Mouse (Mus musculus) MEL (cell line): ENCODE data around the gene Mmp23. TPM values are rescaled to one million over a fixed set of nuclear protein-coding genes. Genes with fewer than 3 reads are reported as not detected.
"Not testable (repeated sequence)": the region's sequence is repeated elsewhere in the genome, so short reads cannot be mapped to it uniquely, and the experiment has no call there.

ENCODE experiments used
- DNase-seq: peaks from one replicate; pipeline ENCODE4 v3.0.0; 2011; ENCODE audit warnings: low read depth, low spot score
- H3K27ac ChIP-seq: 2 replicates; pipeline ENCODE4 v1.5.1; 2012; ENCODE audit warnings: low read depth, mild to moderate bottlenecking, control low read depth, low read length, moderate library complexity; ENCODE audit not compliant: control insufficient read depth
- H3K27me3 ChIP-seq, 2 experiments: fragments of 150-350 bp in 1 of 2; sonication (generic) in 1 of 2; 2 replicates each; pipeline ENCODE4 v1.6.1; 2012; ENCODE audit warnings: low read length in 2 of 2, mild to moderate bottlenecking in 2 of 2, improper control_type of control experiment in 1 of 2, moderate library complexity in 1 of 2; ENCODE audit not compliant: insufficient read depth in 2 of 2, control insufficient read depth in 1 of 2
- H3K36me3 ChIP-seq, 2 experiments: 2 replicates each; pipeline ENCODE4 v1.6.1; 2012 to 2014; ENCODE audit warnings: low read length in 2 of 2, improper control_type of control experiment in 1 of 2, inconsistent platforms in 1 of 2, mild to moderate bottlenecking in 1 of 2; ENCODE audit not compliant: insufficient read depth in 2 of 2, control insufficient read depth in 1 of 2
- H3K4me1 ChIP-seq, 2 experiments: fragments of 150-350 bp in 1 of 2; sonication (generic) in 1 of 2; 2 replicates each; pipeline ENCODE4 v1.6.1; 2012; ENCODE audit warnings: low read length in 2 of 2, improper control_type of control experiment in 1 of 2, mild to moderate bottlenecking in 1 of 2; ENCODE audit not compliant: insufficient read depth in 2 of 2, control insufficient read depth in 1 of 2
- H3K4me3 ChIP-seq, 2 experiments: fragments of 150-350 bp in 1 of 2; sonication (generic) in 1 of 2; 2 replicates each; pipeline ENCODE4 v1.5.1; 2012; ENCODE audit warnings: low read depth in 2 of 2, low read length in 2 of 2, mild to moderate bottlenecking in 2 of 2, moderate library complexity in 2 of 2, control low read depth in 1 of 2, improper control_type of control experiment in 1 of 2; ENCODE audit not compliant: control insufficient read depth in 1 of 2, insufficient read depth in 1 of 2
- H3K79me2 ChIP-seq: 2 replicates; pipeline ENCODE4 v1.6.1; 2012; ENCODE audit warnings: mild to moderate bottlenecking, low read length, moderate library complexity; ENCODE audit not compliant: control insufficient read depth, poor library complexity, insufficient read depth
- H3K9ac ChIP-seq: 2 replicates; pipeline ENCODE4 v1.6.1; 2012; ENCODE audit warnings: low read depth, mild to moderate bottlenecking, control low read depth, low read length, moderate library complexity; ENCODE audit not compliant: control insufficient read depth, poor library complexity, severe bottlenecking
- H3K9me3 ChIP-seq: fragments of 150-350 bp; sonication (generic); replicated peaks from 2 replicates; pipeline ENCODE4 v1.6.1; 2012; ENCODE audit warnings: mild to moderate bottlenecking, low read length, improper control_type of control experiment, moderate library complexity; ENCODE audit not compliant: insufficient read depth
- BHLHE40 ChIP-seq: IDR thresholded peaks from 2 replicates; pipeline ENCODE4 v1.6.1; 2012; ENCODE audit warnings: low read depth, mild to moderate bottlenecking, inconsistent platforms, low read length, improper control_type of control experiment, borderline replicate concordance
- CTCF ChIP-seq, 3 experiments: IDR thresholded peaks in 2 of 3; conservative IDR thresholded peaks in 1 of 3; 2 replicates each; pipeline ENCODE4 v1.5.1; 2011 to 2012; ENCODE audit warnings: low read length in 3 of 3, low read depth in 2 of 3, mild to moderate bottlenecking in 2 of 3, improper control_type of control experiment in 1 of 3, inconsistent platforms in 1 of 3, mixed read lengths in 1 of 3, moderate library complexity in 1 of 3; ENCODE audit not compliant: control insufficient read depth in 1 of 3, insufficient read depth in 1 of 3, poor library complexity in 1 of 3, severe bottlenecking in 1 of 3
- ETS1 ChIP-seq: IDR thresholded peaks from 2 replicates; pipeline ENCODE4 v1.6.1; 2012; ENCODE audit warnings: low read depth, mild to moderate bottlenecking, inconsistent platforms, low read length, improper control_type of control experiment, moderate library complexity
- HCFC1 ChIP-seq: IDR thresholded peaks from 2 replicates; pipeline ENCODE4 v1.6.1; 2012; ENCODE audit warnings: low read depth, mild to moderate bottlenecking, inconsistent platforms, low read length, improper control_type of control experiment, moderate library complexity
- JUND ChIP-seq: IDR thresholded peaks from 2 replicates; pipeline ENCODE4 v1.6.1; 2011; ENCODE audit warnings: low read depth, mild to moderate bottlenecking, improper control_type of control experiment, low read length
- MAX ChIP-seq: IDR thresholded peaks from 2 replicates; pipeline ENCODE4 v1.6.1; 2011; ENCODE audit warnings: low read length, improper control_type of control experiment
- MXI1 ChIP-seq: IDR thresholded peaks from 2 replicates; pipeline ENCODE4 v1.6.1; 2011; ENCODE audit warnings: mild to moderate bottlenecking, low read depth, low read length, improper control_type of control experiment
- MYC ChIP-seq: IDR thresholded peaks from 2 replicates; pipeline ENCODE4 v1.6.1; 2011; ENCODE audit warnings: low read depth, mild to moderate bottlenecking, low read length, improper control_type of control experiment, moderate library complexity
- NRF1 ChIP-seq: IDR thresholded peaks from 2 replicates; pipeline ENCODE4 v1.6.1; 2014; ENCODE audit warnings: low read depth, mild to moderate bottlenecking, inconsistent platforms, low read length, improper control_type of control experiment, moderate library complexity; ENCODE audit not compliant: poor library complexity, insufficient read depth, severe bottlenecking
- SIN3A ChIP-seq: IDR thresholded peaks from 2 replicates; pipeline ENCODE4 v1.6.1; 2012; ENCODE audit warnings: low read length, improper control_type of control experiment, inconsistent platforms
- SMC3 ChIP-seq: IDR thresholded peaks from 2 replicates; pipeline ENCODE4 v1.6.1; 2011; ENCODE audit warnings: low read depth, low read length, improper control_type of control experiment
- TBP ChIP-seq: IDR thresholded peaks from 2 replicates; pipeline ENCODE4 v1.8.0; 2011; ENCODE audit warnings: low read depth, low read length, improper control_type of control experiment
- USF1 ChIP-seq: IDR thresholded peaks from 2 replicates; pipeline ENCODE4 v1.6.1; 2014; ENCODE audit warnings: low read depth, mild to moderate bottlenecking, inconsistent platforms, low read length, improper control_type of control experiment, moderate library complexity
- ZNF384 ChIP-seq: IDR thresholded peaks from 2 replicates; pipeline ENCODE4 v1.6.1; 2012; ENCODE audit warnings: low read depth, mild to moderate bottlenecking, inconsistent platforms, low read length, improper control_type of control experiment
- polyA plus RNA-seq, 2 experiments: library from polyadenylated mRNA; stranded (reverse) in 1 of 2; unstranded in 1 of 2; fragments of >175 nt in 1 of 2; fragments of >200 nt in 1 of 2; gene quantifications; 2 replicates each; pipeline versions ENCODE4 v1.2.1 to v1.2.4; 2012; ENCODE audit warnings: low replicate concordance in 2 of 2, low read depth in 1 of 2; ENCODE audit not compliant: insufficient read length in 2 of 2, insufficient read depth in 1 of 2, missing spikeins in 1 of 2
- total RNA-seq: library from RNA; depleted of rRNA; stranded (reverse); fragments of 300-350 nt; gene quantifications from 2 replicates; pipeline ENCODE4 v1.2.3, GENCODE M21; 2012

The Mmp23 gene
- total and polyA plus RNA-seq, 3 experiments, result 1.6 to 2.4 TPM; not detected in 1

DNA sequence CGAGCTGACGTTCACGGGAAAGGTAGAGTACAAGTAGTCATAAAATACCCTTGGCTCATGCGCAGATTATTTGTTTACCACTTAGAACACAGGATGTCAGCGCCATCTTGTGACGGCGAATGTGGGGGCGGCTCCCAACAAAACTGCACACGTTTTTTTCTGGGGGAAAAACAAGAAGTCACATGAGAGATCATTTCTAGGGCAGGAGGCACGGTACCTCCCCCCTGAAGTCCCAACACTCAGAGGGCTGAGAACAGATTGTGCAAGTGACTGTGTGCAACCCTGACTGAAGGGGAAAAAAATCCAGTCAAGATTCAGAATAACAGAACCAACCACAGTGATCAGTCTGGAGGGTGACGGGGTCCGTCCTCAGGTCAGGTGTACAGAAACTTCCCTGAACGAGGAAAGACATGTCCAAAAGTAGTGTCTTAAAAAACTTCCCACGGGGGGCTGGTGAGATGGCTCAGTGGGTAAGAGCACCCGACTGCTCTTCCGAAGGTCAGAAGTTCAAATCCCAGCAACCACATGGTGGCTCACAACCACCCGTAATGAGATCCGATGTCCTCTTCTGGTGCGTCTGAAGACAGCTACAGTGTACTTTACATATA lies 30.6 kb upstream of the Mmp23 start:
- Histone ChIP-seq H3K9ac (peak overlapping the region; percentile 78), H3K27ac (peak overlapping the region; percentile 62), H3K4me3 (peak overlapping the region; percentile 50 to 76)
- not testable (repeated sequence) for H3K9me3 ChIP-seq, H3K79me2 ChIP-seq, H3K27me3 ChIP-seq, H3K36me3 ChIP-seq, H3K4me1 ChIP-seq
- DNase-seq, result peak; percentile 89
- peak; percentile 78 for TF ChIP-seq TBP
- peak; percentile 47; the same call in 1 of the 2 replicates for TF ChIP-seq MYC
- TF ChIP-seq HCFC1, result peak; percentile 67
- peak; percentile 79 for TF ChIP-seq SIN3A
- peak; percentile 77 for TF ChIP-seq USF1
- TF ChIP-seq ETS1, result peak; percentile 73; the same call in 1 of the 2 replicates
- TF ChIP-seq ZNF384, result peak; percentile 56; the same call in 1 of the 2 replicates
- peak; percentile 77; the same call in 1 of the 2 replicates for TF ChIP-seq BHLHE40
- peak; percentile 79 for TF ChIP-seq MAX
- peak; percentile 23; the same call in 1 of the 2 replicates for TF ChIP-seq NRF1
- TF ChIP-seq MXI1, result peak; percentile 90

DNA sequence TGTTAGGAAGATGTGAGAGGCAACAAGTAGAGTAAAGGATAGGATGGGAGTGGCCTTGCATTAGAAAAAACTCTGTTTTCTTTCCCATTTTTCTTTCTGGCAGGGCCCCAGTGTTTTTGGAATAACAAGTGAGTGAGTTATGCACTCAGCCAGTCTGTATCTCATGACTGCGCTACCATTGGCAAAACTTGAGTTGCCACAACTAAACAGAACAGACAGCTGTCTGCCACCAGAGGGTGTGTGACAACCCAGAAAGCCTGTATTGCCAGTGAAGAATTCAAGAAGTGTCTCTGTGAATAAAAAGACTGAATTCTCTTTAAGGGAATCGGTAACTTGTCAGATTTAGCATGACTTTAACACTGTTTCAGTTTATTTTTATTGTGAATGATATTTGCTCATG lies 22.8 kb upstream of the Mmp23 start:
- no peak overlapping the region for H3K4me3 ChIP-seq
- H3K79me2 ChIP-seq, result no peaks in the 10 kb centered on the region
- H3K27me3 ChIP-seq, result no peaks in the 10 kb centered on the region
- no peaks in the 10 kb centered on the region for H3K36me3 ChIP-seq
- no peaks in the 10 kb centered on the region for H3K4me1 ChIP-seq
- H3K27ac ChIP-seq, result no peak overlapping the region
- no peak overlapping the region for H3K9ac ChIP-seq
- no peaks in the 10 kb centered on the region for H3K9me3 ChIP-seq
- DNase-seq, result peak; percentile 40
- TF ChIP-seq SMC3 (peak; percentile 40), MXI1 (no peak), CTCF (IDR thresholded peaks at IDR 0.05 in 2 of 3, conservative IDR thresholded peaks at IDR 0.05 in 1 of 3; ENCODE audit: control insufficient read depth in 1 of 3, insufficient read depth in 1 of 3, low read depth in 2 of 3, low read length in 3 of 3, poor library complexity in 1 of 3, severe bottlenecking in 1 of 3) (peak; percentile 13 to 36 (median 22); a peak in 3 of 6 replicates)

DNA sequence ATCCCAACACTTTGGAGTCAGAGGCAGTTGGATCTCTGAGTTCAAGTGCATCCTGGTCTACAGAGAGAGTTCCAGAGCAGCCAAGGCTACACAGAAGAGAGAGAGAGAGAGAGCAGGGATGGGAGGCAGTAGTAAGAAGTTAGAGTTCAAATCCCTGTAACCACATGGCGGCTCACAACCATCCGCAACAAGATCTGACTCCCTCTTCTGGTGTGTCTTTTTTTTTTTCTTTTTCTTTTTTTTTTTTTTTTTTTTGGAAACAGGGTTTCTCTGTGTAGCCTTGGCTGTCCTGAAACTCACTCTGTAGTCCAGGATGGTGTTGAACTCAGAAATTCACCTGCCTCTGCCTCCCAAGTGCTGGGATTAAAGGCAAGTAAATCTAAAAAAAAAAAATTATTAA lies 18.9 kb upstream of the Mmp23 start:
- no peak overlapping the region for H3K27ac ChIP-seq
- no peaks in the 10 kb centered on the region for H3K9me3 ChIP-seq
- H3K4me1 ChIP-seq, result peaks cover 2 to 3% of the 10 kb centered on the region in 2 experiments; a peak in 1 of 4 replicates
- H3K36me3 ChIP-seq, result peaks cover 0 to 2% of the 10 kb centered on the region in 2 experiments; a peak in 1 of 4 replicates
- H3K9ac ChIP-seq, result no peak overlapping the region
- TF ChIP-seq JUND, result no peak
- TF ChIP-seq CTCF (IDR thresholded peaks at IDR 0.05 in 2 of 3, conservative IDR thresholded peaks at IDR 0.05 in 1 of 3; ENCODE audit: control insufficient read depth in 1 of 3, insufficient read depth in 1 of 3, low read depth in 2 of 3, low read length in 3 of 3, poor library complexity in 1 of 3, severe bottlenecking in 1 of 3), result 0 out of 6 replicates have a peak, but pooled peaks of 1 of the 3 experiments have one; percentile 0
- TF ChIP-seq ZNF384, result peak; percentile 67
- peaks cover 5% of the 10 kb centered on the region; the same call in 1 of the 2 replicates for H3K79me2 ChIP-seq
- H3K27me3 ChIP-seq, result no peaks in the 10 kb centered on the region
- DNase-seq, result no peak
- H3K4me3 ChIP-seq, result no peak overlapping the region

DNA sequence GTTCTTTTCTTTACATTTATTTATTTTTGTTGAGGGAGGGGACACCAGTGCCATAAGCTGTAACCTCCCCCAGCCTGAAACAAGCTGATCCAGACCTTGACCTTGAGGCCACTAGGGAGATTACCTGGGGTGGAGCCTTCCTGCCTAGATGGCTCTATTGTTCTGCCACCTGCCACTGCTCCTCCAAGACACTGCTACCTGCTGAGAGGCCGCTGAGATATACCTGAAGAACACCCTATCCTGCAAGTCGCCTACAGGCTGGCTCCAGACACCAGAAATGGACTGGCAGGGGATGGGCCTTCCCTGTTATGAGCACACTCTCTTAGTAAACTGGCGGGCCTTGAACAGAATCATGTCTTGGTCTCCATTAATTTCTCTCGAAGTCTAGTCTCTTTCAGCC lies 17.1 kb upstream of the Mmp23 start:
- not testable (repeated sequence) for H3K79me2 ChIP-seq, H3K9ac ChIP-seq, H3K4me3 ChIP-seq, H3K9me3 ChIP-seq, DNase-seq, H3K27ac ChIP-seq, H3K4me1 ChIP-seq, H3K36me3 ChIP-seq, H3K27me3 ChIP-seq
